Mouse (Mus musculus): ENCODE measurements around the gene Ttc9. TPM values are rescaled to one million over a fixed set of nuclear protein-coding genes. Genes with fewer than 3 reads are reported as not detected.

Gene Ttc9
- total RNA-seq, 1 experiment: 2.4 TPM

GRCm38 (mm10) chr12:81604995-81605784 is 25.9 kb upstream of the Ttc9 start:
- no peak overlapping the region for H3K9ac ChIP-seq (ENCODE audit: insufficient read depth, low read depth, low read length, poor library complexity, severe bottlenecking)
- DNase-seq (ENCODE audit: low read depth, low spot score): no peak
- no peak overlapping the region for H3K4me3 ChIP-seq (ENCODE audit: insufficient read depth in 1 of 2, low read depth in 1 of 2, low read length in 2 of 2, poor library complexity in 1 of 2, severe bottlenecking in 1 of 2)
- in situ Hi-C loops (cut with MboI; ENCODE audit: low sequenced_read_pairs in 2 of 2, unreplicated experiment in 2 of 2): no loop called here
- H3K9me3 ChIP-seq (ENCODE audit: control insufficient read depth, insufficient read depth, low read depth, low read length): no peaks in the 10 kb centered on the region
- TF ChIP-seq ZC3H11A (IDR thresholded peaks at IDR 0.05; ENCODE audit: borderline replicate concordance, low read depth, low read length) (no peak), ZNF384 (IDR thresholded peaks at IDR 0.05; ENCODE audit: low read depth, low read length) (no peak), MAFK (IDR thresholded peaks at IDR 0.05; ENCODE audit: insufficient read depth, low read depth, low read length) (no peak), HCFC1 (IDR thresholded peaks at IDR 0.05; ENCODE audit: borderline replicate concordance, insufficient read depth, low read length) (no peak), CHD2 (IDR thresholded peaks at IDR 0.05; ENCODE audit: low read depth, low read length) (no peak)
- H3K27ac ChIP-seq (ENCODE audit: insufficient read depth, low read depth, low read length, poor library complexity, severe bottlenecking): no peak overlapping the region
- H3K4me1 ChIP-seq (ENCODE audit: control insufficient read depth in 2 of 2, insufficient read depth in 2 of 2, low read length in 2 of 2, poor library complexity in 1 of 2): no peaks in the 10 kb centered on the region
- no peaks in the 10 kb centered on the region for H3K36me3 ChIP-seq (ENCODE audit: control insufficient read depth, insufficient read depth, low read length, poor library complexity, severe bottlenecking)

GRCm38 (mm10) chr12:81609445-81609844 is 21.6 kb upstream of the Ttc9 start:
- Histone ChIP-seq H3K9me3 (ENCODE audit: control insufficient read depth, insufficient read depth, low read depth, low read length) (no peaks in the 10 kb centered on the region), H3K27ac (ENCODE audit: insufficient read depth, low read depth, low read length, poor library complexity, severe bottlenecking) (no peak overlapping the region), H3K4me1 (ENCODE audit: control insufficient read depth in 2 of 2, insufficient read depth in 2 of 2, low read length in 2 of 2, poor library complexity in 1 of 2) (no peaks in the 10 kb centered on the region), H3K36me3 (ENCODE audit: control insufficient read depth, insufficient read depth, low read length, poor library complexity, severe bottlenecking) (no peaks in the 10 kb centered on the region), H3K9ac (ENCODE audit: insufficient read depth, low read depth, low read length, poor library complexity, severe bottlenecking) (no peak overlapping the region), H3K4me3 (ENCODE audit: insufficient read depth in 1 of 2, low read depth in 1 of 2, low read length in 2 of 2, poor library complexity in 1 of 2, severe bottlenecking in 1 of 2) (no peak overlapping the region)
- in situ Hi-C loops (cut with MboI; ENCODE audit: low sequenced_read_pairs in 2 of 2, unreplicated experiment in 2 of 2): no loop called here
- DNase-seq (ENCODE audit: low read depth, low spot score): no peak
- TF ChIP-seq ZC3H11A (IDR thresholded peaks at IDR 0.05; ENCODE audit: borderline replicate concordance, low read depth, low read length) (no peak), ZNF384 (IDR thresholded peaks at IDR 0.05; ENCODE audit: low read depth, low read length) (no peak), HCFC1 (IDR thresholded peaks at IDR 0.05; ENCODE audit: borderline replicate concordance, insufficient read depth, low read length) (no peak), CHD2 (IDR thresholded peaks at IDR 0.05; ENCODE audit: low read depth, low read length) (no peak), MAFK (IDR thresholded peaks at IDR 0.05; ENCODE audit: insufficient read depth, low read depth, low read length) (no peak)

GRCm38 (mm10) chr12:81615807-81616206 is 15.2 kb upstream of the Ttc9 start:
- in situ Hi-C loops (cut with MboI; ENCODE audit: low sequenced_read_pairs in 2 of 2, unreplicated experiment in 2 of 2): loop anchor here in 1 of 2 experiments (10.0 kb wide), 1 partner anchor 169 kb away; the partner anchor contains the start of gene Map3k9
- Histone ChIP-seq H3K27ac (ENCODE audit: insufficient read depth, low read depth, low read length, poor library complexity, severe bottlenecking) (no peak overlapping the region), H3K36me3 (ENCODE audit: control insufficient read depth, insufficient read depth, low read length, poor library complexity, severe bottlenecking) (no peaks in the 10 kb centered on the region), H3K4me3 (ENCODE audit: insufficient read depth in 1 of 2, low read depth in 1 of 2, low read length in 2 of 2, poor library complexity in 1 of 2, severe bottlenecking in 1 of 2) (no peak overlapping the region), H3K4me1 (ENCODE audit: control insufficient read depth in 2 of 2, insufficient read depth in 2 of 2, low read length in 2 of 2, poor library complexity in 1 of 2) (no peaks in the 10 kb centered on the region), H3K9ac (ENCODE audit: insufficient read depth, low read depth, low read length, poor library complexity, severe bottlenecking) (no peak overlapping the region), H3K9me3 (ENCODE audit: control insufficient read depth, insufficient read depth, low read depth, low read length) (no peaks in the 10 kb centered on the region)
- TF ChIP-seq CHD2 (IDR thresholded peaks at IDR 0.05; ENCODE audit: low read depth, low read length) (no peak), HCFC1 (IDR thresholded peaks at IDR 0.05; ENCODE audit: borderline replicate concordance, insufficient read depth, low read length) (no peak), MAFK (IDR thresholded peaks at IDR 0.05; ENCODE audit: insufficient read depth, low read depth, low read length) (no peak), ZC3H11A (IDR thresholded peaks at IDR 0.05; ENCODE audit: borderline replicate concordance, low read depth, low read length) (no peak), ZNF384 (IDR thresholded peaks at IDR 0.05; ENCODE audit: low read depth, low read length) (no peak)
- no peak for DNase-seq (ENCODE audit: low read depth, low spot score)

- Histone ChIP-seq H3K27ac (ENCODE audit: insufficient read depth, low read depth, low read length, poor library complexity, severe bottlenecking) (no peak overlapping the region), H3K9ac (ENCODE audit: insufficient read depth, low read depth, low read length, poor library complexity, severe bottlenecking) (no peak overlapping the region), H3K36me3 (ENCODE audit: control insufficient read depth, insufficient read depth, low read length, poor library complexity, severe bottlenecking) (no peaks in the 10 kb centered on the region), H3K4me1 (ENCODE audit: control insufficient read depth in 2 of 2, insufficient read depth in 2 of 2, low read length in 2 of 2, poor library complexity in 1 of 2) (no peaks in the 10 kb centered on the region), H3K9me3 (ENCODE audit: control insufficient read depth, insufficient read depth, low read depth, low read length) (no peaks in the 10 kb centered on the region), H3K4me3 (ENCODE audit: insufficient read depth in 1 of 2, low read depth in 1 of 2, low read length in 2 of 2, poor library complexity in 1 of 2, severe bottlenecking in 1 of 2) (no peak overlapping the region)
- in situ Hi-C loops (cut with MboI; ENCODE audit: low sequenced_read_pairs in 2 of 2, unreplicated experiment in 2 of 2): loop anchor here in 1 of 2 experiments (10.0 kb wide), 1 partner anchor 168 kb away; the partner anchor contains the start of gene Map3k9
- DNase-seq (ENCODE audit: low read depth, low spot score): no peak
- no peak for TF ChIP-seq MAFK (IDR thresholded peaks at IDR 0.05; ENCODE audit: insufficient read depth, low read depth, low read length)
- no peak for TF ChIP-seq ZC3H11A (IDR thresholded peaks at IDR 0.05; ENCODE audit: borderline replicate concordance, low read depth, low read length)
- TF ChIP-seq CHD2 (IDR thresholded peaks at IDR 0.05; ENCODE audit: low read depth, low read length): no peak
- no peak for TF ChIP-seq ZNF384 (IDR thresholded peaks at IDR 0.05; ENCODE audit: low read depth, low read length)
- no peak for TF ChIP-seq HCFC1 (IDR thresholded peaks at IDR 0.05; ENCODE audit: borderline replicate concordance, insufficient read depth, low read length)
Observed at GRCm38 (mm10) chr12:81616980-81617379, 14.1 kb upstream of the Ttc9 start.

Measured in ES-E14 (cell line).